Mouse (Mus musculus) testis, adult 2 months (tissue): ENCODE data around the gene Xcl1.

ENCODE experiments used
- CTCF ChIP-seq: fragments of 200-500 bp; IDR thresholded peaks from 2 replicates; pipeline ENCODE4 v1.5.1; 2012; ENCODE audit warnings: low read depth, mild to moderate bottlenecking, inconsistent platforms, low read length, moderate library complexity; ENCODE audit not compliant: control insufficient read depth, insufficient read depth, insufficient replicate concordance
- POLR2A ChIP-seq: fragments of 200-500 bp; IDR thresholded peaks from 2 replicates; pipeline ENCODE4 v1.6.1; 2012; ENCODE audit warnings: low read depth, mild to moderate bottlenecking, inconsistent platforms, low read length, moderate library complexity; ENCODE audit not compliant: control insufficient read depth

- TF ChIP-seq POLR2A (no peak), CTCF (no peak)
These were observed 38.0 kb downstream of the Xcl1 start for GRCm38 (mm10) chr1:164897163-164897817.
